Mouse (Mus musculus) limb, embryonic 13.5 days (tissue): ENCODE results near the gene Il1r1. TPM values are rescaled to one million over a fixed set of nuclear protein-coding genes. Genes with fewer than 3 reads are reported as not detected.

Source experiments
- ATAC-seq: fragments of 200-750 bp; cut with Nextera tagmentation; 2 replicates; pipeline ENCODE4 v1.8.0; 2017; ENCODE audit warnings: low read depth, moderate number of reproducible peaks, moderate TSS enrichment; ENCODE audit not compliant: low FRiP score
- H3K27ac ChIP-seq: fragments of 300-500 bp; sonication (generic); 2 replicates; pipeline ENCODE4 v1.5.1; 2015; ENCODE audit warnings: inconsistent platforms, mild to moderate bottlenecking, moderate library complexity
- H3K27me3 ChIP-seq: fragments of 300-500 bp; sonication (generic); 2 replicates; pipeline ENCODE4 v1.6.1; 2015; ENCODE audit warnings: mild to moderate bottlenecking, inconsistent platforms
- H3K36me3 ChIP-seq: fragments of 300-500 bp; sonication (generic); 2 replicates; pipeline ENCODE4 v1.6.1; 2015; ENCODE audit warnings: inconsistent platforms, mild to moderate bottlenecking, moderate library complexity
- H3K4me1 ChIP-seq: fragments of 300-500 bp; sonication (generic); 2 replicates; pipeline ENCODE4 v1.6.1; 2015; ENCODE audit warnings: inconsistent platforms
- H3K4me2 ChIP-seq: fragments of 300-500 bp; sonication (generic); replicated peaks from 2 replicates; pipeline ENCODE4 v1.6.1; 2015; ENCODE audit warnings: inconsistent platforms, mild to moderate bottlenecking, moderate library complexity
- H3K4me3 ChIP-seq: fragments of 300-500 bp; sonication (generic); 2 replicates; pipeline ENCODE4 v1.5.1; 2015; ENCODE audit warnings: moderate library complexity, mild to moderate bottlenecking, inconsistent platforms
- H3K9ac ChIP-seq: fragments of 300-500 bp; sonication (generic); 2 replicates; pipeline ENCODE4 v1.6.1; 2015; ENCODE audit warnings: mild to moderate bottlenecking, inconsistent platforms
- H3K9me3 ChIP-seq: fragments of 300-500 bp; sonication (generic); 2 replicates; pipeline ENCODE4 v1.6.1; 2016; ENCODE audit warnings: inconsistent platforms
- WGBS: fragments of 180-500 bp; shearing (Covaris S2); methylation state at CpG from one replicate; pipeline ENCODE4 v1.1.7; 2015; 5-methylcytosine and 5-hydroxymethylcytosine counted together
- polyA plus RNA-seq: library from polyadenylated mRNA; unstranded; fragments of >200 nt; fragmentation: Nextera tagmentation; extraction: Ambion mirVana; gene quantifications from 2 replicates; pipeline ENCODE4 v1.2.1, GENCODE M21; 2015

The Il1r1 gene
- polyA plus RNA-seq, 1 experiment from 2014 or later: 6.6 TPM

- no peak overlapping the region for H3K4me3 ChIP-seq
- no peak overlapping the region for H3K9ac ChIP-seq
- no peaks in the 10 kb centered on the region for H3K27me3 ChIP-seq
- no peaks in the 10 kb centered on the region for H3K36me3 ChIP-seq
- H3K27ac ChIP-seq: no peak overlapping the region
- H3K4me1 ChIP-seq: peaks cover 28% of the 10 kb centered on the region
- WGBS: 64% methylated on average over 10 of the region's 10 CpGs
- H3K9me3 ChIP-seq: no peaks in the 10 kb centered on the region
- no peak for ATAC-seq
- H3K4me2 ChIP-seq: no peak overlapping the region
Measured at GRCm38 (mm10) chr1:40275285-40276013, 50.6 kb downstream of the Il1r1 start.

- H3K36me3 ChIP-seq: no peaks in the 10 kb centered on the region
- no peak for ATAC-seq
- H3K9me3 ChIP-seq: no peaks in the 10 kb centered on the region
- H3K27ac ChIP-seq: no peak overlapping the region
- H3K9ac ChIP-seq: no peak overlapping the region
- 85% methylated on average over 4 of the region's 4 CpGs for WGBS
- no peaks in the 10 kb centered on the region for H3K27me3 ChIP-seq
- H3K4me1 ChIP-seq: peaks cover 37% of the 10 kb centered on the region
- no peak overlapping the region for H3K4me3 ChIP-seq
- H3K4me2 ChIP-seq: no peak overlapping the region
Measured at GRCm38 (mm10) chr1:40277944-40278343, 53.1 kb downstream of the Il1r1 start.

GRCm38 (mm10) chr1:40278720-40279119 is 53.8 kb downstream of the Il1r1 start:
- no peaks in the 10 kb centered on the region for H3K27me3 ChIP-seq
- ATAC-seq: no peak
- H3K4me1 ChIP-seq: peaks cover 37% of the 10 kb centered on the region
- no peak overlapping the region for H3K27ac ChIP-seq
- no peak overlapping the region for H3K4me2 ChIP-seq
- no peaks in the 10 kb centered on the region for H3K9me3 ChIP-seq
- no peaks in the 10 kb centered on the region for H3K36me3 ChIP-seq
- no peak overlapping the region for H3K9ac ChIP-seq
- WGBS: 83% methylated on average over 2 of the region's 2 CpGs
- no peak overlapping the region for H3K4me3 ChIP-seq

- Histone ChIP-seq H3K9me3 (no peaks in the 10 kb centered on the region), H3K4me2 (no peak overlapping the region), H3K27ac (no peak overlapping the region), H3K9ac (no peak overlapping the region), H3K4me1 (peaks cover 37% of the 10 kb centered on the region), H3K27me3 (no peaks in the 10 kb centered on the region), H3K4me3 (no peak overlapping the region), H3K36me3 (no peaks in the 10 kb centered on the region)
- WGBS: 58% methylated on average over 11 of the region's 11 CpGs
- ATAC-seq: no peak
Measured at GRCm38 (mm10) chr1:40279182-40279743, 54.4 kb downstream of the Il1r1 start.

- Histone ChIP-seq H3K9ac (no peak overlapping the region), H3K27ac (peak overlapping the region; percentile 22; the same call in 1 of the 2 replicates), H3K4me1 (peaks cover 22% of the 10 kb centered on the region), H3K36me3 (no peaks in the 10 kb centered on the region), H3K9me3 (no peaks in the 10 kb centered on the region), H3K4me2 (no peak overlapping the region), H3K27me3 (no peaks in the 10 kb centered on the region), H3K4me3 (no peak overlapping the region)
- no peak; the same call in 1 of the 2 replicates for ATAC-seq
- 71% methylated on average over 4 of the region's 4 CpGs for WGBS
Measured at GRCm38 (mm10) chr1:40281950-40282349, 57.1 kb downstream of the Il1r1 start.

- Histone ChIP-seq H3K27me3 (no peaks in the 10 kb centered on the region), H3K4me2 (no peak overlapping the region), H3K4me3 (no peak overlapping the region), H3K36me3 (no peaks in the 10 kb centered on the region), H3K9ac (no peak overlapping the region), H3K4me1 (peaks cover 22% of the 10 kb centered on the region), H3K9me3 (no peaks in the 10 kb centered on the region), H3K27ac (no peak overlapping the region)
- 67% methylated on average over 3 of the region's 3 CpGs for WGBS
- ATAC-seq: peak; percentile 48; the same call in 1 of the 2 replicates
Measured at GRCm38 (mm10) chr1:40282394-40282793, 57.5 kb downstream of the Il1r1 start.

- 67% methylated on average over 5 of the region's 5 CpGs for WGBS
Measured at GRCm38 (mm10) chr1:40283995-40284394, 59.1 kb downstream of the Il1r1 start.

GRCm38 (mm10) chr1:40290489-40291255 is 65.8 kb downstream of the Il1r1 start:
- H3K4me2 ChIP-seq: no peak overlapping the region
- no peak for ATAC-seq
- H3K9me3 ChIP-seq: no peaks in the 10 kb centered on the region
- no peaks in the 10 kb centered on the region for H3K36me3 ChIP-seq
- WGBS: 73% methylated on average over 12 of the region's 12 CpGs
- H3K4me1 ChIP-seq: no peaks in the 10 kb centered on the region
- H3K27ac ChIP-seq: no peak overlapping the region
- no peak overlapping the region for H3K9ac ChIP-seq
- no peaks in the 10 kb centered on the region for H3K27me3 ChIP-seq
- H3K4me3 ChIP-seq: no peak overlapping the region

More at GRCm38 (mm10) chr1:40283995-40284394, 59.1 kb downstream of the Il1r1 start:
- no peak overlapping the region for H3K4me3 ChIP-seq
- ATAC-seq: no peak
- H3K9ac ChIP-seq: no peak overlapping the region
- no peaks in the 10 kb centered on the region for H3K9me3 ChIP-seq
- peaks cover 19% of the 10 kb centered on the region for H3K4me1 ChIP-seq
- H3K27me3 ChIP-seq: no peaks in the 10 kb centered on the region
- H3K4me2 ChIP-seq: no peak overlapping the region
- no peaks in the 10 kb centered on the region for H3K36me3 ChIP-seq
- H3K27ac ChIP-seq: no peak overlapping the region

GRCm38 (mm10) chr1:40292231-40292630 is 67.4 kb downstream of the Il1r1 start:
- Histone ChIP-seq H3K36me3 (no peaks in the 10 kb centered on the region), H3K4me1 (no peaks in the 10 kb centered on the region), H3K9me3 (no peaks in the 10 kb centered on the region), H3K9ac (no peak overlapping the region), H3K27ac (no peak overlapping the region), H3K4me2 (no peak overlapping the region), H3K27me3 (no peaks in the 10 kb centered on the region), H3K4me3 (no peak overlapping the region)
- ATAC-seq: no peak
- 96% methylated on average over 2 of the region's 2 CpGs for WGBS

GRCm38 (mm10) chr1:40293891-40294290 is 69.0 kb downstream of the Il1r1 start:
- Histone ChIP-seq H3K9me3 (no peaks in the 10 kb centered on the region), H3K4me2 (no peak overlapping the region), H3K4me3 (no peak overlapping the region), H3K27me3 (no peaks in the 10 kb centered on the region), H3K36me3 (no peaks in the 10 kb centered on the region), H3K27ac (no peak overlapping the region), H3K4me1 (no peaks in the 10 kb centered on the region), H3K9ac (no peak overlapping the region)
- ATAC-seq: no peak
- 87% methylated on average over 7 of the region's 7 CpGs for WGBS

GRCm38 (mm10) chr1:40294824-40295223 is 69.9 kb downstream of the Il1r1 start:
- no peaks in the 10 kb centered on the region for H3K36me3 ChIP-seq
- 86% methylated on average over 9 of the region's 9 CpGs for WGBS
- no peak overlapping the region for H3K4me2 ChIP-seq
- ATAC-seq: no peak
- H3K4me3 ChIP-seq: no peak overlapping the region
- no peaks in the 10 kb centered on the region for H3K4me1 ChIP-seq
- H3K27ac ChIP-seq: no peak overlapping the region
- no peak overlapping the region for H3K9ac ChIP-seq
- no peaks in the 10 kb centered on the region for H3K9me3 ChIP-seq
- no peaks in the 10 kb centered on the region for H3K27me3 ChIP-seq

- Histone ChIP-seq H3K9ac (no peak overlapping the region), H3K4me2 (no peak overlapping the region), H3K36me3 (no peaks in the 10 kb centered on the region), H3K4me3 (no peak overlapping the region), H3K4me1 (no peaks in the 10 kb centered on the region), H3K27me3 (no peaks in the 10 kb centered on the region), H3K9me3 (no peaks in the 10 kb centered on the region), H3K27ac (no peak overlapping the region)
- WGBS: 86% methylated on average over 2 of the region's 2 CpGs
- ATAC-seq: no peak
Measured at GRCm38 (mm10) chr1:40298053-40298452, 73.2 kb downstream of the Il1r1 start.
